Mouse (Mus musculus) cerebellum, adult 2 months (tissue): Measurements from ENCODE around the gene Commd7. TPM values are rescaled to one million over a fixed set of nuclear protein-coding genes. Genes with fewer than 3 reads are reported as not detected.
"Not testable (repeated sequence)": the region's sequence is repeated elsewhere in the genome, so short reads cannot be mapped to it uniquely, and the experiment has no call there.

Source experiments
- DNase-seq, 2 experiments: peaks; one replicate each; pipeline ENCODE4 v3.0.0; 2021
- H3K27ac ChIP-seq: fragments of 200-500 bp; 2 replicates; pipeline ENCODE4 v1.5.1; 2012; ENCODE audit warnings: low read length, control low read depth, inconsistent platforms; ENCODE audit not compliant: insufficient read depth
- H3K27me3 ChIP-seq: fragments of 200-500 bp; 2 replicates; pipeline ENCODE4 v1.6.1; 2012; ENCODE audit warnings: inconsistent platforms, mild to moderate bottlenecking, low read length, moderate library complexity; ENCODE audit not compliant: control insufficient read depth, insufficient read depth
- H3K4me1 ChIP-seq: fragments of 200-500 bp; 2 replicates; pipeline ENCODE4 v1.6.1; 2011; ENCODE audit warnings: low read length; ENCODE audit not compliant: control insufficient read depth, insufficient read depth
- H3K4me3 ChIP-seq: fragments of 200-500 bp; replicated peaks from 2 replicates; pipeline ENCODE3; 2011; ENCODE audit warnings: mild to moderate bottlenecking, low read depth, low read length, control low read depth; ENCODE audit not compliant: insufficient read depth
- CTCF ChIP-seq: fragments of 200-500 bp; IDR thresholded peaks from 2 replicates; pipeline ENCODE4 v1.5.1; 2011; ENCODE audit warnings: low read depth, mild to moderate bottlenecking, control low read depth, low read length, moderate library complexity, borderline replicate concordance; ENCODE audit not compliant: insufficient read depth
- POLR2A ChIP-seq: fragments of 200-500 bp; IDR thresholded peaks from 2 replicates; pipeline ENCODE4 v1.6.1; 2011; ENCODE audit warnings: low read length, control low read depth, borderline replicate concordance; ENCODE audit not compliant: insufficient read depth
- WGBS: fragments of 180-500 bp; shearing (Covaris S2); methylation state at CpG from one replicate; pipeline ENCODE4 v1.1.7; 2018; 5-methylcytosine and 5-hydroxymethylcytosine counted together
- polyA plus RNA-seq: library from polyadenylated mRNA; depleted of rRNA; stranded (reverse); fragments of >200 nt; gene quantifications from 2 replicates; pipeline ENCODE4 v1.2.3, GENCODE M21; 2012

Commd7 gene
- polyA plus RNA-seq, 1 experiment, result 32.5 TPM

GRCm38 (mm10) chr2:153665401-153665800 is 32.8 kb upstream of the Commd7 start:
- TF ChIP-seq POLR2A (no peak), CTCF (no peak)
- 76% methylated on average over 7 of the region's 7 CpGs for WGBS
- no peak for DNase-seq
- no peaks in the 10 kb centered on the region for H3K27me3 ChIP-seq
- H3K4me1 ChIP-seq, result no peaks in the 10 kb centered on the region
- H3K27ac ChIP-seq, result no peak overlapping the region
- no peak overlapping the region for H3K4me3 ChIP-seq

- H3K4me3 ChIP-seq, result no peak overlapping the region
- no peaks in the 10 kb centered on the region for H3K27me3 ChIP-seq
- H3K4me1 ChIP-seq, result no peaks in the 10 kb centered on the region
- DNase-seq, result no peak
- WGBS, result 34% methylated on average over 3 of the region's 3 CpGs
- TF ChIP-seq CTCF, result no peak
- no peak for TF ChIP-seq POLR2A
- no peak overlapping the region for H3K27ac ChIP-seq
Observed at GRCm38 (mm10) chr2:153660616-153661015, 28.0 kb upstream of the Commd7 start.

- H3K27ac ChIP-seq, DNase-seq, H3K27me3 ChIP-seq, H3K4me3 ChIP-seq, H3K4me1 ChIP-seq: not testable (repeated sequence)
- WGBS, result 87% methylated on average over 8 of the region's 8 CpGs
Observed at GRCm38 (mm10) chr2:153657659-153658058, 25.1 kb upstream of the Commd7 start.

- Histone ChIP-seq H3K27ac (no peak overlapping the region), H3K4me1 (peaks cover 5% of the 10 kb centered on the region; the same call in 1 of the 2 replicates), H3K4me3 (no peak overlapping the region), H3K27me3 (no peaks in the 10 kb centered on the region)
- DNase-seq, result no peak
- 77% methylated on average over 3 of the region's 3 CpGs for WGBS
- TF ChIP-seq POLR2A (no peak), CTCF (no peak)
Observed at GRCm38 (mm10) chr2:153651681-153652080, 19.1 kb upstream of the Commd7 start.

GRCm38 (mm10) chr2:153650014-153650687 is 17.6 kb upstream of the Commd7 start:
- TF ChIP-seq POLR2A (no peak), CTCF (no peak)
- Histone ChIP-seq H3K4me3 (peak overlapping the region; percentile 63), H3K4me1 (peaks cover 5% of the 10 kb centered on the region; the same call in 1 of the 2 replicates), H3K27me3 (no peaks in the 10 kb centered on the region), H3K27ac (no peak overlapping the region)
- DNase-seq, result peak; percentile 13 to 21
- WGBS, result 7% methylated on average over 28 of the region's 28 CpGs

GRCm38 (mm10) chr2:153649298-153650013 is 16.9 kb upstream of the Commd7 start, which contains the start of gene Dnmt3b:
Dnmt3b (plus strand) TSS chr2:153649450.
- peaks cover 5% of the 10 kb centered on the region; the same call in 1 of the 2 replicates for H3K4me1 ChIP-seq
- WGBS, result under 1% methylated on average over 92 of the region's 93 CpGs

GRCm38 (mm10) chr2:153648773-153649297 is 16.3 kb upstream of the Commd7 start:
- WGBS, result 17% methylated on average over 14 of the region's 14 CpGs
- Histone ChIP-seq H3K4me1 (peaks cover 5% of the 10 kb centered on the region; the same call in 1 of the 2 replicates), H3K27ac (no peak overlapping the region), H3K27me3 (no peaks in the 10 kb centered on the region), H3K4me3 (peak overlapping the region; percentile 63)
- TF ChIP-seq POLR2A (no peak), CTCF (no peak)
- no peak for DNase-seq

More at GRCm38 (mm10) chr2:153649298-153650013, 16.9 kb upstream of the Commd7 start, which contains the start of gene Dnmt3b:
- Histone ChIP-seq H3K4me3 (peak within 1 kb of the TSS; percentile 63), H3K27ac (no peak within 1 kb of the TSS), H3K27me3 (no peaks in the 10 kb centered on the region)
- TF ChIP-seq POLR2A (no peak; the same call in 1 of the 2 replicates), CTCF (no peak)
- peak; percentile 61 to 72 for DNase-seq

GRCm38 (mm10) chr2:153642999-153643398 is 10.4 kb upstream of the Commd7 start:
- no peaks in the 10 kb centered on the region for H3K27me3 ChIP-seq
- no peak overlapping the region for H3K27ac ChIP-seq
- H3K4me1 ChIP-seq, result no peaks in the 10 kb centered on the region
- H3K4me3 ChIP-seq, result no peak overlapping the region
- 19% methylated on average over 6 of the region's 6 CpGs for WGBS
- TF ChIP-seq POLR2A (no peak), CTCF (no peak)
- DNase-seq, result no peak
